Mouse (Mus musculus) urinary bladder, adult 2 months (tissue): ENCODE results near the gene Gm3233. TPM values are rescaled to one million over a fixed set of nuclear protein-coding genes. Genes with fewer than 3 reads are reported as not detected.
"Not testable (repeated sequence)": the region's sequence is repeated elsewhere in the genome, so short reads cannot be mapped to it uniquely, and the experiment has no call there.

ENCODE experiments used
- DNase-seq: peaks from one replicate; pipeline ENCODE4 v3.0.0; 2022; ENCODE audit warnings: low spot score
- polyA plus RNA-seq: library from polyadenylated mRNA; depleted of rRNA; stranded (reverse); fragments of >200 nt; gene quantifications from 2 replicates; pipeline ENCODE4 v1.2.3, GENCODE M21; 2012; rRNA removed

Gene Gm3233
- polyA plus RNA-seq, 1 experiment = not detected

DNA sequence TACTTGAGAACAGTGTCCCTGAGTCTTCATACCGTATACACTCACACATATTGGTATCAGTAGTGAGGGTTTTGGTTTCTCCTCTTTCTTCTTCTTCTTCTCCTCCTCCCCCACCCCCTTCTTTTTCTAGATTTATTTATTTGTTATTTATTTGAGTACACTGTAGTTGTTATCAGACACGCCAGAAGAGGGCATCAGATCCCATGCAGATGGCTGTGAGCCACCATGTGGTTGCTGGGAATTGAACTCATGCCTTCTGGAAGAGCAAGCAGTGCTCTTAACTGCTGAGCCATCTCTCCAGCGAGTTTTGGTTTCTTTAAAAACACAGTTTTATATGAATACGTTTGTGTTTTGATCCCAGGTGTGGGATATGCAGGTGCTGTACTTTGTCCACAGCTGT lies 31.2 kb downstream of the Gm3233 start:
- DNase-seq = no peak

DNA sequence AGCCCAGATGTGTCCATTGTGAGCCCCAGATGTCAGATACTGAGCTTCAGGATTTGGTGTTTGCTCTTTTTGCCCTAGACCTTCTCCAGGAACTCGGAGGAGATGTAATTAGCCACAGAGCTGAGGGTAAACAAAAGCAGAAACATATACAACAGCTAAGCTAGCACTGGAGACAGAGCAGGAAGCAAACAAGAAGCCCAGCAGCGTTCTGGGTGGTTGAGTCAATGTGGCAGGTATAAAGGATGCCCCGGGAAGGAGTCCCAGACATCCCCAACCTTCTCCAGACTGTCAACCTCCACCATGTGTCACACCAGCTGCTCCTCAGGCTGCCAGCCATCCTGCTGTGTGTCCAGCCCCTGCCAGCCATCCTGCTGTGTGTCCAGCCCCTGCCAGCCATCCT lies 33.3 kb downstream of the Gm3233 start, which contains the start of gene Gm10100:
Gene Gm10100, plus strand, starts transcription at position 301 of the 400 bp plus-strand sequence.
- DNase-seq = no peak

DNA sequence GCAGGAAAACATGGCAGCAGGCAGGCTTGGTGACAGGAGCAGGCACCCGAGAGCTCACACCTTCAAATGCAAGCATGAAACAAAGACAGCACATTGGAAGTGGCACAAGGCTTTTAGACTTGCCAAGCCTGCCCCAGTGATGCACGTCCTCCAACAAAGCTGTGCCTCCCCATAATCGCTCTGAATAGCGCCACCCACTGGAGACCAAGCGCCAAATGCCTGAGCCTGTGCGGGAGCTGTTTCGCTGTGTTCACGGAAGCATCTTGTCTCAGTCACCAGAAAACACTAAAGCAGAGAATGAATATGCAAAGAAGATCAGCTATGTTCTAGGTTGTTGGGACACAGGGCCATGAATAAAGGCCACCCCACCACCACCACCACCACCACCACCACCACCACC lies 34.6 kb downstream of the Gm3233 start:
- no peak for DNase-seq

DNA sequence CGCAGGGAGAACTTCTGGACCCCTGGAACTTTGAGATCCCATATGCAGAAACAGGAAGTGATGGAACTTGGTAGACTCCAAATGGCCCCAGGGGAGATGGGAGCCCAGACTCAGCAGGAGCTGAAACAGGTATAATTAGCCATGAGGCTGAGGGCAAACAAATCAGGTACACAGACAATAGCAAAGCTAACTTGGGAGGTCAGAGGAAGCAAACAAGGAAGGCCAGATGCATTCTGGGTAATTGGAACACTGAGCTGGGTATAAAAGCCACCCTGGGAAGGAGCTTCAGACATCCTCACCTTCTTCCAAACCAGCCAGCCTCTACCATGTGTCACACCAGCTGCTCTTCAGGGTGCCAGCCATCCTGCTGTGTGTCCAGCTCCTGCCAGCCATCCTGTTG lies 39.2 kb downstream of the Gm3233 start, which contains the start of gene Krtap12-1:
Gene Krtap12-1, plus strand, starts transcription at position 301 of the 400 bp plus-strand sequence.
- not testable (repeated sequence) for DNase-seq

DNA sequence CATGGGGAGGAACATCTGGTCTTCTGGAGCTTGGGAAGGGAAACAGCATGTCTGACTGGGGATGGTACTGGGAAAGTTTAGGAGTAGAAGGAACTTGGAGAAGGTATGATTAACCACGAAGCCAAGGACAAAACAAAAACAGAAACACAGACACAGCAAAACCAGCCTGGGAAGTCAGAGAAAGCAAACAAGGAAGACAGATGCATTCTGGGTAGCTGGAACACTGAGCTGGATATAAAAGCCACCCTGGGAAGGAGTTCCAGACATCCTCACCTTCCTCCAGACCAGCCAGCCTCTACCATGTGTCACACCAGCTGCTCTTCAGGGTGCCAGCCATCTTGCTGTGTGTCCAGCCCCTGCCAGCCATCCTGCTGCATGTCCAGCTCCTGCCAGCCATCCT lies 44.0 kb downstream of the Gm3233 start, which contains the start of gene Gm10142:
Gene Gm10142, plus strand, starts transcription at position 301 of the 400 bp plus-strand sequence.
- no peak for DNase-seq

DNA sequence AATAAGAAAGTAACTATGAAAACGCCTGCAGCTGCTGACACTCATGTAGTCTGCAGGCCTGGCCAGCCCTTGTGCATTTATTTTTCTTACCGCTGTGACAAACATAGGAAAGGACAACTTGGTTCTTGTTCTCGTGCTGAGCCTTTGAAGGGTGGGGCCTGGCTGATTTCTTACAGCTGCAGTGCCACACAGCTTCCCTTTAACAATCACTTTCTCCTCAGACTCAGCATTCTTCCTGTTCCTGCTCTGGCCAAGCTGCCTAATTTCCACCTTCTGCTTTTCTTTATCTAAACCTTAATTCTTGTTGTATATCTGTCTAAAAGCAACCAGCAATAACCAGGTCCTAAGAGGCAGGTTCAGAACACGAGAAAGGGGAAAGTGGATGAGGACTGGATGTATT lies 45.7 kb downstream of the Gm3233 start:
- DNase-seq = no peak

DNA sequence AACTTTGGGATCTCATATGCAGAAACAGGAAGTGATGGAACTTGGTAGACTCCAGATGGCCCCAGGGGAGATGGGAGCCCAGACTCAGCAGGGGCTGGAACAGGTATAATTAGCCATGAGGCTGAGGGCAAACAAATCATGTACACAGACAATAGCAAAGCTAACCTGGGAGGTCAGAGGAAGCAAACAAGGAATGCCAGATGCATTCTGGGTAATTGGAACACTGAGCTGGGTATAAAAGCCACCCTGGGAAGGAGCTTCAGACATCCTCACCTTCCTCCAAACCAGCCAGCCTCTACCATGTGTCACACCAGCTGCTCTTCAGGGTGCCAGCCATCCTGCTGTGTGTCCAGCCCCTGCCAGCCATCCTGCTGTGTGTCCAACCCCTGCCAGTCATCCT lies 48.3 kb downstream of the Gm3233 start, which contains the start of gene Gm10024:
Gene Gm10024, plus strand, starts transcription at position 301 of the 400 bp plus-strand sequence.
- not testable (repeated sequence) for DNase-seq

DNA sequence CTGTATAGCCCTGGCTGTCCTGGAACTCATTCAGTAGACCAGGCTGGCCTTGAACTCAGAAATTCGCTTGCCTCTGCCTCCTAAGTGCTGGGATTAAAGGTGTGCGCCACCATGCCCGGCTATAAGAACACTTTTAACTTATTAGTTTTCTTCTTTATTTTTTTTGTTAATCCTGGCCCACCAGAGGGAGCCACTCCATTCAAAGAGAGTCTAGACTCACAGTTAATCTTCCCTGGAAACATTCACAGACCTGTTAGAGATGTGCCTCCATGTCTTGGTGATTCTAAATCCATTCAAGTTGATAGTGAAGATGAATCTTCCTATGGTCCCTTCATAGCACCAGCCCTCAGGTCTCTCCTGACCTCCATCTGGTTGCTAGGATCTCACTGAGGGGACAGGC lies 49.7 kb downstream of the Gm3233 start:
- DNase-seq = no peak

Other genes starting within 250 kb of the Gm3233 start
- gene Fam207a, start 243.9 kb downstream of the Gm3233 start, polyA plus RNA-seq = 55.5 and 59.5 TPM in 2 replicates
- gene Itgb2, start 229.4 kb downstream of the Gm3233 start, polyA plus RNA-seq = 16.7 and 19.2 TPM in 2 replicates
- gene Pttg1ip, start 178.0 kb downstream of the Gm3233 start, polyA plus RNA-seq = 457 and 472 TPM in 2 replicates
- 294 and 318 TPM in 2 replicates for gene Sumo3, start 153.6 kb downstream of the Gm3233 start, polyA plus RNA-seq
- gene Gm49325, start 153.5 kb downstream of the Gm3233 start, polyA plus RNA-seq = 0.89 and 23.6 TPM in 2 replicates
- 42.8 and 47.7 TPM in 2 replicates for gene Ube2g2, start 137.4 kb downstream of the Gm3233 start, polyA plus RNA-seq
- gene Tspear, start 73.1 kb downstream of the Gm3233 start, polyA plus RNA-seq = 1.3 and 1.6 TPM in 2 replicates
- not detected in 2 replicates for gene Gm19402, start 68.9 kb downstream of the Gm3233 start, polyA plus RNA-seq
- not detected in 2 replicates for gene Gm9508, start 62.4 kb downstream of the Gm3233 start, polyA plus RNA-seq
- gene Gm10272, start 53.1 kb downstream of the Gm3233 start, polyA plus RNA-seq = not detected in 2 replicates
- gene Gm10024, start 48.2 kb downstream of the Gm3233 start, polyA plus RNA-seq = 0.16 TPM in 1 of 2 replicates, not detected in the other
- not detected in 2 replicates for gene Gm10142, start 43.9 kb downstream of the Gm3233 start, polyA plus RNA-seq
- gene Krtap12-1, start 39.1 kb downstream of the Gm3233 start, polyA plus RNA-seq = not detected in 2 replicates
- not detected in 2 replicates for gene Gm10100, start 33.2 kb downstream of the Gm3233 start, polyA plus RNA-seq
- gene Gm18596, start 17.0 kb downstream of the Gm3233 start, polyA plus RNA-seq = not detected in 2 replicates
- gene Gm9736, start 8.3 kb downstream of the Gm3233 start, polyA plus RNA-seq = not detected in 2 replicates
- gene Gm3238, start 11.6 kb upstream of the Gm3233 start, polyA plus RNA-seq = not detected in 2 replicates
- gene Gm7138, start 17.3 kb upstream of the Gm3233 start, polyA plus RNA-seq = not detected in 2 replicates
- gene Gm3250, start 22.9 kb upstream of the Gm3233 start, polyA plus RNA-seq = not detected in 2 replicates
- not detected in 2 replicates for gene Gm7137, start 28.5 kb upstream of the Gm3233 start, polyA plus RNA-seq
- not detected in 2 replicates for gene Gm9639, start 35.4 kb upstream of the Gm3233 start, polyA plus RNA-seq
- not detected in 2 replicates for gene Gm19668, start 39.5 kb upstream of the Gm3233 start, polyA plus RNA-seq
- not detected in 2 replicates for gene Gm9507, start 52.2 kb upstream of the Gm3233 start, polyA plus RNA-seq
- 0.12 TPM in 1 of 2 replicates, not detected in the other for gene Gm2696, start 55.0 kb upstream of the Gm3233 start, polyA plus RNA-seq
- gene Krtap10-4, start 67.4 kb upstream of the Gm3233 start, polyA plus RNA-seq = not detected in 2 replicates
- not detected in 2 replicates for gene Krtap10-10, start 76.3 kb upstream of the Gm3233 start, polyA plus RNA-seq
- gene Gm36176, start 87.1 kb upstream of the Gm3233 start, polyA plus RNA-seq = not detected in 2 replicates
- not detected in 2 replicates for gene Gm10318, start 93.2 kb upstream of the Gm3233 start, polyA plus RNA-seq
- not detected in 2 replicates for gene Gm3285, start 102.3 kb upstream of the Gm3233 start, polyA plus RNA-seq
- 2.9 and 4.0 TPM in 2 replicates for gene Lrrc3, start 142.9 kb upstream of the Gm3233 start, polyA plus RNA-seq
- gene Trpm2, start 210.9 kb upstream of the Gm3233 start, polyA plus RNA-seq = 0.90 and 1.5 TPM in 2 replicates
- gene 1810043G02Rik, start 218.8 kb upstream of the Gm3233 start, polyA plus RNA-seq = 26.9 and 27.3 TPM in 2 replicates